Mouse (Mus musculus): ENCODE data around the gene Trappc6a.

- TF ChIP-seq POLR2A (IDR thresholded peaks at IDR 0.05; ENCODE audit: control insufficient read depth, low read depth, low read length) (no peak), CTCF (IDR thresholded peaks at IDR 0.05; ENCODE audit: control insufficient read depth, insufficient read depth, insufficient replicate concordance, low read depth, low read length) (no peak)
These were observed 7.5 kb upstream of the Trappc6a start for GRCm38 (mm10) chr7:19500420-19501363.
